Mouse (Mus musculus) midbrain, embryonic 14.5 days (tissue): ENCODE results near the gene Zfp280b. TPM values are rescaled to one million over a fixed set of nuclear protein-coding genes. Genes with fewer than 3 reads are reported as not detected.
"Not testable (repeated sequence)": the region's sequence is repeated elsewhere in the genome, so short reads cannot be mapped to it uniquely, and the experiment has no call there.

ENCODE experiments used
- ATAC-seq: fragments of 200-750 bp; cut with Nextera tagmentation; 2 replicates; pipeline ENCODE4 v1.8.0; 2017; ENCODE audit warnings: moderate number of reproducible peaks, moderate library complexity; ENCODE audit not compliant: low FRiP score, low TSS enrichment
- DNase-seq: peaks from one replicate; pipeline ENCODE4 v3.0.0-alpha.2; 2015
- H3K27ac ChIP-seq: fragments of 300-500 bp; sonication (generic); replicated peaks from 2 replicates; pipeline ENCODE4 v1.5.1; 2014; ENCODE audit warnings: mild to moderate bottlenecking, low read depth, low read length, moderate library complexity
- H3K27me3 ChIP-seq: fragments of 300-500 bp; sonication (generic); 2 replicates; pipeline ENCODE4 v1.6.1; 2014; ENCODE audit warnings: low read length, control low read depth, mixed read lengths; ENCODE audit not compliant: control insufficient read depth, insufficient read depth
- H3K36me3 ChIP-seq: fragments of 300-500 bp; sonication (generic); 2 replicates; pipeline ENCODE4 v1.6.1; 2014; ENCODE audit warnings: low read length, control low read depth; ENCODE audit not compliant: control insufficient read depth, insufficient read depth
- H3K4me1 ChIP-seq: fragments of 300-500 bp; sonication (generic); 2 replicates; pipeline ENCODE4 v1.6.1; 2014; ENCODE audit warnings: mild to moderate bottlenecking, antibody characterized with exemption, low read length, control low read depth; ENCODE audit not compliant: control insufficient read depth, insufficient read depth
- H3K4me2 ChIP-seq: fragments of 300-500 bp; sonication (generic); 2 replicates; pipeline ENCODE4 v1.6.1; 2014; ENCODE audit warnings: mild to moderate bottlenecking, low read length, moderate library complexity
- H3K4me3 ChIP-seq: fragments of 300-500 bp; sonication (generic); replicated peaks from 2 replicates; pipeline ENCODE4 v1.5.1; 2014; ENCODE audit warnings: low read depth, low read length
- H3K9ac ChIP-seq: fragments of 300-500 bp; sonication (generic); replicated peaks from 2 replicates; pipeline ENCODE4 v1.6.1; 2014; ENCODE audit warnings: mild to moderate bottlenecking, low read length, moderate library complexity
- H3K9me3 ChIP-seq: fragments of 300-500 bp; sonication (generic); 2 replicates; pipeline ENCODE4 v1.6.1; 2016; ENCODE audit warnings: low read length, control low read depth, mixed read lengths; ENCODE audit not compliant: control insufficient read depth
- WGBS: fragments of 180-500 bp; shearing (Covaris S2); extraction: QIAGEN DNeasy Blood & Tissue Kit; methylation state at CpG from one replicate; pipeline ENCODE4 v1.1.7; 2014; 5-methylcytosine and 5-hydroxymethylcytosine counted together
- polyA plus RNA-seq: library from polyadenylated mRNA; unstranded; fragments of >200 nt; fragmentation: Nextera tagmentation; extraction: Ambion mirVana; gene quantifications from 2 replicates; pipeline ENCODE4 v1.2.1, GENCODE M21; 2014

Zfp280b gene
- polyA plus RNA-seq, result 11.9 and 14.6 TPM in 2 replicates

DNA sequence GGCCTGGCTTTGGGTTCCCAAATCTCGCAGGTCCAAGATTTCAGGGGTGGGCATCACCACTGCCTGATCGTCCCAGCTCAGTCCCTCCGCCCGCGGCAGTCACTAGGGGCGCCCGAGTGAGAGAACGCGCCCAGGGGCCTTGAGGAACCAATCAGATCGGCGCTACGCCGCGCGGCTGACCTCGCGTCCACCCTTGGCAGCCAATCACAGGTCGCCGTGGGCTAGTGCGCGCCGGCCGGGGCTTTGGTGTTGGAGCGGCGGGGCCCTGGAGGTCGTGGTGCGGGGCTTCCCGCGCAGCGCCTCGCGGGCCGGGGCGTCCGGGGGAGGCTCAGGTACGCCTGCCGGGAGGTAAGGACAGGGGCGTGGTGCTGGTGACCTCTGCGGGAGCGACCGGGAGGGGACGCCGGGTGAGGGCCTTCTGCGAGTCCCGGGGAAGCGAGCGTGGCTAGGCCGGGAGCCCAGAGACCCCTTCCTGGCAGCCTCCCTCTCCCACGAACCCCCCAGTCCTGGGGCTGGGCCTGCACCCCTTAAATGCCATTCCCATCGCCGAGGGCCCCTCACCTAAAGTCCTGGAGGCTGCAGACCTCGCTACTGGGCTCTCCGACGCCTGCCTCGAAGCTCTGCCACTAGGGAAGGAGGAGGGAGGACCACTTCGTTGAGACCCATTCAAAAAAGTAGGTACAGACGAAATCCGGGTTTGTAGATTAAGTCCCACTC lies at the start of gene Zfp280b:
Zfp280b (plus strand) TSS at position 249 of the 717 bp plus-strand sequence.
- H3K4me2 ChIP-seq, result peak within 1 kb of the TSS; percentile 81
- peak within 1 kb of the TSS; percentile 72 for H3K27ac ChIP-seq
- no peaks in the 10 kb centered on the region for H3K9me3 ChIP-seq
- peaks cover 5% of the 10 kb centered on the region; the same call in 1 of the 2 replicates for H3K4me1 ChIP-seq
- H3K36me3 ChIP-seq, result peaks cover 2% of the 10 kb centered on the region
- peak; percentile 97 for DNase-seq
- H3K9ac ChIP-seq, result peak within 1 kb of the TSS; percentile 94
- peak; percentile 99 for ATAC-seq
- WGBS, result under 1% methylated on average over 58 of the region's 58 CpGs
- no peaks in the 10 kb centered on the region for H3K27me3 ChIP-seq
- H3K4me3 ChIP-seq, result peak within 1 kb of the TSS; percentile 91

- Histone ChIP-seq H3K4me3 (no peak overlapping the region), H3K9ac (no peak overlapping the region), H3K36me3 (no peaks in the 10 kb centered on the region), H3K4me1 (no peaks in the 10 kb centered on the region), H3K27me3 (no peaks in the 10 kb centered on the region), H3K9me3 (no peaks in the 10 kb centered on the region), H3K4me2 (no peak overlapping the region), H3K27ac (no peak overlapping the region)
- WGBS, result 64% methylated on average over 4 of the region's 4 CpGs
- ATAC-seq (no peak), DNase-seq (no peak)
Measured at GRCm38 (mm10) chr10:75990430-75991042, 41.9 kb upstream of the Zfp280b start.

DNA sequence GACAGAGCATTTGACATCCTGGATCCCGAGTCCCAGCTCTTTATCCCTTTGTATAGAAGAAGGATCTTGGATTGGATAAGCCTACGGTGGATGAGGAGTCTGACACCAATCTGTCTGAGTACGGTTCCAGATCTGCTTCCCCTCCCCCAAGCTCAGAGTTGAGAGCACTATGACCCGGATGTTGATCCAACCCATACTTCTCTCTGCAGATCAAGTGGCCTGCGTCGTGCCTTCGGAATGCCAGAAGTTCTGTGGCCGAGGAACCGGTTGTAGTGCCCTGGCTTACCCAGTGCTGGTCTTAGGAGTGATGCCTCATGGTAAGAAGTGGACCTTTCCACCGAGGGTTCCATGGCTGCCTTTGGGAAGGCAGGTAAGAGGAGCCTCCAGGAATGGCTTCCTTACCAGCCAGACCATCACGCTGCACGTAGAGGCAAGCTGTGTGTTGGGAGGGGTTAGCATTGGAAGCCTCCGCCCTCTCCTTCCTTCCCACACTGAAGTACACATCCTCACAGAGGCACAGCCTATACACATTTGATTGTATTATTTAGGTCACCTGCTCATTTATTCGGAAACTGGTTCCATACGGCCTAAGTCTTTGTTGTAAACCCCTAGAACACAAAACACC lies 38.7 kb upstream of the Zfp280b start:
- no peak for ATAC-seq
- no peak for DNase-seq
- Histone ChIP-seq H3K27me3 (no peaks in the 10 kb centered on the region), H3K9me3 (no peaks in the 10 kb centered on the region), H3K4me1 (no peaks in the 10 kb centered on the region), H3K36me3 (no peaks in the 10 kb centered on the region), H3K4me2 (no peak overlapping the region), H3K9ac (no peak overlapping the region), H3K4me3 (no peak overlapping the region), H3K27ac (no peak overlapping the region)
- 90% methylated on average over 15 of the region's 15 CpGs for WGBS

GRCm38 (mm10) chr10:75994531-75995210 lies 37.8 kb upstream of the Zfp280b start:
- H3K27me3 ChIP-seq, H3K4me1 ChIP-seq, H3K27ac ChIP-seq, ATAC-seq, H3K4me2 ChIP-seq, DNase-seq, H3K9me3 ChIP-seq, H3K36me3 ChIP-seq, H3K4me3 ChIP-seq, H3K9ac ChIP-seq: not testable (repeated sequence)
- 79% methylated on average over 12 of the region's 13 CpGs for WGBS

DNA sequence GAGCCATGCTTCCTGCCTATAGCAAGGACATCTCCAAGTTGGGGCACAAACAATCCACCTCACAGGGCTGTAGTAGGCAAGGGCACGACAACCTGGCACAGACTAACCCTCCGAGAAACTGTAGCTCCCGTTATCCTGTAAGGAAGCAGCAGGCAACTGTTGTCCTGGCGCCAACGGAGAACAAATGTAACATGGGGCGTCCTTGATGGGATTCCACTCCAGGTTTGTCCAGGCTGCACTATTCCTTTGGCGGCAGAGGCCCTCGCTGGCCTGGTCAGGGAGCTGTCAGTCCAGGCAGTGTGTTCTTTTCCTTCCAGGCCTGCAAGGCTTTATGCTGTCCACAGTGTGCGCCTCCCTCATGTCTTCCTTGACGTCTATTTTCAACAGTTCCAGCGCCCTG lies 37.0 kb upstream of the Zfp280b start:
- Histone ChIP-seq H3K27ac (no peak overlapping the region), H3K4me1 (no peaks in the 10 kb centered on the region), H3K9ac (no peak overlapping the region), H3K9me3 (no peaks in the 10 kb centered on the region), H3K36me3 (no peaks in the 10 kb centered on the region), H3K27me3 (no peaks in the 10 kb centered on the region), H3K4me2 (no peak overlapping the region), H3K4me3 (no peak overlapping the region)
- ATAC-seq (no peak), DNase-seq (no peak)
- WGBS, result 87% methylated on average over 11 of the region's 11 CpGs

- H3K9me3 ChIP-seq, result no peaks in the 10 kb centered on the region
- no peak overlapping the region for H3K9ac ChIP-seq
- 79% methylated on average over 3 of the region's 3 CpGs for WGBS
- H3K36me3 ChIP-seq, result no peaks in the 10 kb centered on the region
- ATAC-seq (no peak), DNase-seq (no peak)
- no peaks in the 10 kb centered on the region for H3K27me3 ChIP-seq
- no peak overlapping the region for H3K4me3 ChIP-seq
- H3K4me1 ChIP-seq, result no peaks in the 10 kb centered on the region
- H3K27ac ChIP-seq, result no peak overlapping the region
- H3K4me2 ChIP-seq, result no peak overlapping the region
Measured at GRCm38 (mm10) chr10:75996315-75996714, 36.1 kb upstream of the Zfp280b start.

GRCm38 (mm10) chr10:76001160-76001559 lies 31.3 kb upstream of the Zfp280b start:
- 28% methylated on average over 6 of the region's 7 CpGs for WGBS
- no peak overlapping the region for H3K27ac ChIP-seq
- no peak for ATAC-seq
- H3K9me3 ChIP-seq, result no peaks in the 10 kb centered on the region
- no peak for DNase-seq
- no peak overlapping the region for H3K4me2 ChIP-seq
- H3K4me3 ChIP-seq, result no peak overlapping the region
- no peaks in the 10 kb centered on the region for H3K27me3 ChIP-seq
- H3K9ac ChIP-seq, result no peak overlapping the region
- no peaks in the 10 kb centered on the region for H3K36me3 ChIP-seq
- H3K4me1 ChIP-seq, result no peaks in the 10 kb centered on the region

GRCm38 (mm10) chr10:76002101-76002521 lies 30.3 kb upstream of the Zfp280b start:
- ATAC-seq, result no peak

More at GRCm38 (mm10) chr10:76002101-76002521, 30.3 kb upstream of the Zfp280b start:
- H3K4me3 ChIP-seq, result no peak overlapping the region
- H3K4me1 ChIP-seq, result no peaks in the 10 kb centered on the region
- no peak overlapping the region for H3K9ac ChIP-seq
- no peaks in the 10 kb centered on the region for H3K27me3 ChIP-seq
- peak; percentile 12 for DNase-seq
- WGBS, result 29% methylated on average over 3 of the region's 3 CpGs
- no peaks in the 10 kb centered on the region for H3K36me3 ChIP-seq
- H3K9me3 ChIP-seq, result no peaks in the 10 kb centered on the region
- H3K27ac ChIP-seq, result no peak overlapping the region
- no peak overlapping the region for H3K4me2 ChIP-seq
